Mouse (Mus musculus): ENCODE results near the gene Gm11273.
"Not testable (repeated sequence)": the region's sequence is repeated elsewhere in the genome, so short reads cannot be mapped to it uniquely, and the experiment has no call there.

Gene Gm11273

DNA sequence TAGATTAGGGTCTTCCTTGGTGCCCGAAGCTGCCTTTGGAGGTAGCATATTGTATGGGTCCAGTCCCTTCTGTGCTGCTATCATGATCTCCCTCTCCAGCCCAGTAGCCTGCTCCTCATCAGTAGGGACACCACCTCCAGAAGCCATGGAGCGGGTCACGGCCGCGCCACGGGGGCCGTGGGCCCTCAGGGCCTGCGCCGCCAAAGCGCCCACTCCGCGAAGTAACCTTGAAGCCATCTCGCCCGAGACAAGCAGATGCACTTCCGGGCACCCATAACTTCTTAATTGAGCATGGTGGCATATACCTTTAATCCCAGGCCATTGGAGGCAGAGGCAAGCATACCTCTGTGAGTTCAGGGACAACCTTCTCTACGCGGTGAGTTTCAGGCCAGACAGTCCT lies at the start of gene Gm11273:
Gm11273 (minus strand) TSS at position 237 of the 400 bp plus-strand sequence.
- in situ Hi-C loops (cut with MboI, MseI): loop anchor here in 1 of 2 experiments (25.0 kb wide), 1 partner anchor 1861 kb away; the partner anchor contains the start of gene Zfp322a

- in situ Hi-C loops (cut with MboI, MseI): loop anchor here in 1 of 2 experiments (10.0 kb wide), 1 partner anchor 134 kb away; no protein-coding TSS in a partner anchor
Observed at GRCm38 (mm10) chr13:21550416-21551110, 49.3 kb upstream of the Gm11273 start.

- in situ Hi-C loops (cut with MboI, MseI): loop anchor here in 1 of 2 experiments (25.0 kb wide), 1 partner anchor 513 kb away; no protein-coding TSS in a partner anchor
Observed at GRCm38 (mm10) chr13:21549487-21549886, 48.3 kb upstream of the Gm11273 start.

GRCm38 (mm10) chr13:21542708-21543107 lies 41.5 kb upstream of the Gm11273 start, which contains the start of gene Olfr1366:
Gene Olfr1366, minus strand, starts transcription at chr13:21542808.
- in situ Hi-C loops (cut with MboI, MseI): loop anchor here in 1 of 2 experiments (25.0 kb wide), 1 partner anchor 520 kb away; no protein-coding TSS in a partner anchor

- in situ Hi-C loops (cut with MboI, MseI): loop anchor here in 1 of 2 experiments (25.0 kb wide), 1 partner anchor 532 kb away; no protein-coding TSS in a partner anchor
Observed at GRCm38 (mm10) chr13:21530781-21531201, 29.6 kb upstream of the Gm11273 start, which contains the start of gene Zkscan8. Gene Zkscan8, minus strand, starts transcription at chr13:21531120.

GRCm38 (mm10) chr13:21530136-21530535 lies 28.9 kb upstream of the Gm11273 start:
- in situ Hi-C loops (cut with MboI, MseI): loop anchor here in 1 of 2 experiments (25.0 kb wide), 1 partner anchor 532 kb away; no protein-coding TSS in a partner anchor

DNA sequence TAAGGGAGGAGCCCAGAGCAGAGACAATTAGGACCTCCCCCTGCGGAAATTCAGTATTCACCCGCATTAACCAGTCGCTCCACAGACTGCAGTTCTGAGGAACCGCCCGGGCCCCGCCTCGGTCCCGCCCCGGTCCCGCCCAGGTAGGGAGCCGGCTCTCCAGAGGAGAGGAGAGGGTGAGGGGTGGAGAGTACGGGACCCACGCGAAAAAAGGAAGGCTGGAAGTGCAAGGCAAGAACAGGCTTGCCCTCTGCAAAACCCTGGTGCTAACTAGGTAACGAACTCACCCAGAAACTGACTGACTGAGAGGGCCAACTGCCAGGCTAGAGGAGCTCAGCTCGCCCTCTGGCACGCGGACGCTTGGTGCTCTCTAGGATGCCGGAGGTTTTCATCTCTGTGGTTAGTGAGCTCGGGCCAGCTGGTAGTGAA lies 5.0 kb upstream of the Gm11273 start:
- in situ Hi-C loops (cut with MboI, MseI): loop anchor here in 1 of 2 experiments (25.0 kb wide), 1 partner anchor 1856 kb away; the partner anchor contains the start of gene Zfp322a

GRCm38 (mm10) chr13:21502296-21502695 lies 1.1 kb upstream of the Gm11273 start:
- in situ Hi-C loops (cut with MboI, MseI): loop anchor here in 1 of 2 experiments (25.0 kb wide), 1 partner anchor 1860 kb away; the partner anchor contains the start of gene Zfp322a

DNA sequence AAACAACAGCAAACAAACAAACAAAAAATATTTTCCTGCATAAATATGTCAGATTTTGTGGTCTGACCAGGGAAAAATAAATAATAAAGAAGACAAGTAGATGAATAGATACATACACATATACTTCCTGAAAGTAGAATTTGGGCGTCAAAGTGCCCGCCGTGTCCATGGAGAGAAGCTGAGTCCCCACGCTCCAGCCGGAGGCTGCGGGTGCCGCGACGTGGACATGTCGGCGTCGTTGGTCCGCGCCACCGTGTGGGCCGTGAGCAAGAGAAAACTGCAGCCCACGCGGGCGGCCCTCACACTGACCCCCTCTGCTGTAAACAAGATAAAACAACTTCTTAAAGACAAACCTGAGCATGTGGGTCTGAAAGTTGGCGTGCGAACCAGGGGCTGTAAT lies 6.1 kb downstream of the Gm11273 start, which contains the start of gene AK157302:
AK157302 (plus strand) TSS at position 144 of the 400 bp plus-strand sequence.
- in situ Hi-C loops (cut with MboI, MseI): no loop called here

- in situ Hi-C loops (cut with MboI, MseI): no loop called here
Observed at GRCm38 (mm10) chr13:21492847-21493246, 8.4 kb downstream of the Gm11273 start.

DNA sequence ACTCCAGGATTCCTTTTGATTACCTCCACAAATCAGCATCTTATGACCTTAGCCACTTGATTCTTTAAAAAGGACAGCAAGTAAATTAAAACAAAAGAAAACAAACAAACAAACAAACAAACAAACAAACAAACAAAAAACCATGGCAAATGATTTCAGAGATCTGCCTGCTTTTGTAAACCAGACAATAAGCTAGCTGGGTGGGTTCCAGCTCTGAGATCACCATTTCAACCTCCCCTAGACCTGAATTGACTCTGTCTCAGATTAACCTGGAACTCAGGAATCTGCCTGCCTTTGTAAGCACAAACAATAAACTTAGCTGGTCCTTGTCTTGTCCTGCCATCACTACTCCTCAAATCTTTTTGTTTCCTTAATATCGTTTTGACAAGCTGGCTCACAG lies 14.3 kb downstream of the Gm11273 start:
- in situ Hi-C loops (cut with MboI, MseI): loop anchor here in 1 of 2 experiments (10.0 kb wide), 1 partner anchor 642 kb away; no protein-coding TSS in a partner anchor

- in situ Hi-C loops (cut with MboI, MseI): not testable (repeated sequence)
Observed at GRCm38 (mm10) chr13:21478759-21479670, 22.2 kb downstream of the Gm11273 start, which contains the start of the genes Zkscan4 and Gm10065. Gene Zkscan4, plus strand, starts transcription at chr13:21478907. Gene Gm10065, minus strand, starts transcription at chr13:21479441.

GRCm38 (mm10) chr13:21472427-21472826 lies 28.8 kb downstream of the Gm11273 start:
- in situ Hi-C loops (cut with MboI, MseI): no loop called here

- in situ Hi-C loops (cut with MboI, MseI): no loop called here
Observed at GRCm38 (mm10) chr13:21469097-21469496, 32.1 kb downstream of the Gm11273 start.

DNA sequence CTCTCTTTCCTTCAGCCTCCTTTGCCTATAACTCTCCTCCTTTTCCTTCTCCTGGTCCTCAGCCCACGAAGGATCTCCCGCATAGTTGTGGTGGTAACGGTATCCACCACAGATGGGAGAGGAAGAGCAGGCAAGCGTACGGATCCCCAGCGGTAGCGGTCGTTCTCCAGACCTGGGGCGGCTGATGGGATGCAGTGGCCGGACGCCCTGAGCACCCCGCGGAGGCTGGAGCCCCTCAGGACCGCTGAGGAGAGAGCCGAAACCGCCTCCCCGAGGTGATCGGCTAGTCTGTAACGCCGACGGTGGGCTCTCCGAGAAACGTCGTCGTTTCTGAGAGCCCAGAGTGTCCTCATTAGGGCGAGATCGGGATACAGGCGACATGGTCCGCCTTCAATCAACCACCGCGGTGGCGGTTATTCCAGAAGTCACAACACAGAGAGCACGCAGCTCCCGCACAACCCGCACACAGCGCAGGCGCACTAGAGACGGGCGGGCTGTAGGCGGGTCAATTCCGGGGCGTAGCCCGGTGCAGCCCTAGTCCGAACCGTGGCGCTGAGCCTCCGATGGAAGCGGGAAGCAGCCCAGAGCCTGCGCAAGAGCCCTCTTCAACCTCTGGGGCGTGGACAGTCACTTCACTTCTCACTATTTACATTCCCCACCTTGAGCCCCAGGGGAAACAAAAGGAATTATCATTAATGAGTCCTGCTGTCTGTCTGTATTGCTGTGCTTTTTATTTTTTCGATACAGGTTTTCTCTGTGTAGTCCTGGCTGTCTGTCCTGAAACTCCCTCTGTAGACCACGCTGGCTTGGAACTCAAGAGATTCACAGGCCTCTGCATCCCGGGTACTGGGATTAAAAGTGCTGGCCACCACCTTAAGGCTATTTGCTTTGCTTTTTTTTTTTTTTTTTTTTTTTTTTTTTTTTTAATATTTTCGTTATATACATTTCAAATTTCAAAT lies 32.9 kb downstream of the Gm11273 start, which contains the start of gene Nkapl:
Nkapl (minus strand) TSS at position 449 of the 959 bp plus-strand sequence.
- in situ Hi-C loops (cut with MboI, MseI): no loop called here

- in situ Hi-C loops (cut with MboI, MseI): no loop called here
Observed at GRCm38 (mm10) chr13:21467336-21467735, 33.9 kb downstream of the Gm11273 start.

GRCm38 (mm10) chr13:21462516-21462915 lies 38.7 kb downstream of the Gm11273 start:
- in situ Hi-C loops (cut with MboI, MseI): not testable (repeated sequence)

- in situ Hi-C loops (cut with MboI, MseI): loop anchor here (5.0 kb wide), 2 partner anchors 54 to 66 kb away; partner anchors contain the start of gene Zkscan3 (in 1 of the 2)
Observed at GRCm38 (mm10) chr13:21456347-21456746, 44.9 kb downstream of the Gm11273 start.

GRCm38 (mm10) chr13:21454133-21454532 lies 47.1 kb downstream of the Gm11273 start:
- in situ Hi-C loops (cut with MboI, MseI): no loop called here

DNA sequence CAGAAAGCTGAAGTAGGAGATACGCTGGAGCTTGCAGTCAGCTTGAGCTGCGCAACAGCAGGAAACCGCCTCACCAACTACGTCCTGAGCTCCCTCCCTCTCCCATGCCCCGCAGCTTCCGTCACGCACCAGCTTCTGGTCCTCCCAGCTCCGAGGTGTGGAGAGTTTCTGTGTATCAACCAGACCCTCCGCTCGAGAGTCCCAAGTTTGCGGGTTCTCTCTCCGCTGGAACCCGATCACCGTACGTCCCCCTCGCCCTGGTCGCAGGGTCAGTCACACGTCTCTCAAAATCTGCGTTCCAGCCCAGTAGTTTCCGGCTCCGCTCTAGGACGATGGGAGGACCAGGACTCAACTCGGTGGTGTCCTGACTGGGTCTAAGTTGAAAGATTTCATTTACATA lies 47.8 kb downstream of the Gm11273 start, which contains the start of gene Zscan26:
Zscan26 (minus strand) TSS at position 282 of the 400 bp plus-strand sequence.
- in situ Hi-C loops (cut with MboI, MseI): no loop called here

All from T-helper 17 cell (primary cell).